Mouse (Mus musculus) forebrain, embryonic 12.5 days (tissue): Measurements from ENCODE around the gene Ly6f. TPM values are rescaled to one million over a fixed set of nuclear protein-coding genes. Genes with fewer than 3 reads are reported as not detected.

Experiments
- polyA plus RNA-seq: library from polyadenylated mRNA; unstranded; fragments of >200 nt; fragmentation: Nextera tagmentation; extraction: Ambion mirVana; gene quantifications from 2 replicates; pipeline ENCODE4 v1.2.1, GENCODE M21; 2016

Gene Ly6f
- polyA plus RNA-seq, 1 experiment from 2014 or later = not detected

Other genes with a start within 250 kb of the Ly6f start
- gene Ly6c1, start 219.6 kb upstream of the Ly6f start, polyA plus RNA-seq = 0.55 TPM in 2 replicates
- gene Ly6c2, start 156.5 kb upstream of the Ly6f start, polyA plus RNA-seq = not detected in 2 replicates
- not detected in 2 replicates for gene Ly6g, start 113.2 kb upstream of the Ly6f start, polyA plus RNA-seq
- not detected in 2 replicates for gene BC025446, start 52.0 kb upstream of the Ly6f start, polyA plus RNA-seq